Mouse (Mus musculus): ENCODE measurements at regions not wholly inside any gene's neighbourhood (a gene's known extent, or its start where the extent isn't known, plus 50 kb on each side); places are given as distances from the start of the nearest gene placed in this dataset.

- TF ChIP-seq CTCF (IDR thresholded peaks at IDR 0.05; ENCODE audit: insufficient read depth, low read length) (no peak), POLR2A (IDR thresholded peaks at IDR 0.05; ENCODE audit: borderline replicate concordance, extremely low read depth, low read depth, low read length) (no peak)
Measured at GRCm38 (mm10) chr13:51333481-51333880, 75.0 kb upstream of the S1pr3 start.
